Mouse (Mus musculus): ENCODE measurements around the gene Glod5. TPM values are rescaled to one million over a fixed set of nuclear protein-coding genes. Genes with fewer than 3 reads are reported as not detected.
"Not testable (repeated sequence)": the region's sequence is repeated elsewhere in the genome, so short reads cannot be mapped to it uniquely, and the experiment has no call there.

Gene Glod5
- polyA plus RNA-seq (2012): not detected in 2 replicates

- H3K27me3 ChIP-seq (ENCODE audit: control insufficient read depth): no peaks in the 10 kb centered on the region
- no peaks in the 10 kb centered on the region for H3K36me3 ChIP-seq (ENCODE audit: control insufficient read depth)
Observed at GRCm38 (mm10) chrX:8018286-8018685, at the start of gene Glod5. Gene Glod5 (minus strand): TSS chrX:8018492.

GRCm38 (mm10) chrX:8051044-8051781 lies 32.9 kb upstream of the Glod5 start:
- not testable (repeated sequence) for H3K27me3 ChIP-seq (ENCODE audit: control insufficient read depth); H3K4me1 ChIP-seq (ENCODE audit: control insufficient read depth); H3K9me3 ChIP-seq (ENCODE audit: control insufficient read depth, low read length); H3K4me3 ChIP-seq (replicated peaks); H3K36me3 ChIP-seq (ENCODE audit: control insufficient read depth)

More at GRCm38 (mm10) chrX:8018286-8018685, at the start of gene Glod5:
- TF ChIP-seq GATA1 (IDR thresholded peaks at IDR 0.05; ENCODE audit: low read length) (no peak), TAL1 (IDR thresholded peaks at IDR 0.05; ENCODE audit: low read length) (no peak)
- no peak within 1 kb of the TSS for H3K4me3 ChIP-seq (replicated peaks)
- H3K4me1 ChIP-seq (ENCODE audit: control insufficient read depth): no peaks in the 10 kb centered on the region
- no peaks in the 10 kb centered on the region for H3K9me3 ChIP-seq (ENCODE audit: control insufficient read depth, low read length)

GRCm38 (mm10) chrX:8033009-8033408 lies 14.7 kb upstream of the Glod5 start:
- Histone ChIP-seq H3K4me1 (ENCODE audit: control insufficient read depth) (no peaks in the 10 kb centered on the region), H3K36me3 (ENCODE audit: control insufficient read depth) (no peaks in the 10 kb centered on the region), H3K27me3 (ENCODE audit: control insufficient read depth) (no peaks in the 10 kb centered on the region; the same call in 1 of the 2 replicates), H3K9me3 (ENCODE audit: control insufficient read depth, low read length) (no peaks in the 10 kb centered on the region), H3K4me3 (replicated peaks) (no peak overlapping the region)
- no peak for TF ChIP-seq GATA1 (IDR thresholded peaks at IDR 0.05; ENCODE audit: low read length)
- TF ChIP-seq TAL1 (IDR thresholded peaks at IDR 0.05; ENCODE audit: low read length): no peak

GRCm38 (mm10) chrX:8026811-8027210 lies 8.5 kb upstream of the Glod5 start:
- H3K9me3 ChIP-seq (ENCODE audit: control insufficient read depth, low read length): no peaks in the 10 kb centered on the region
- no peaks in the 10 kb centered on the region; the same call in 1 of the 2 replicates for H3K27me3 ChIP-seq (ENCODE audit: control insufficient read depth)
- no peaks in the 10 kb centered on the region for H3K4me1 ChIP-seq (ENCODE audit: control insufficient read depth)
- no peak overlapping the region for H3K4me3 ChIP-seq (replicated peaks)
- no peak for TF ChIP-seq TAL1 (IDR thresholded peaks at IDR 0.05; ENCODE audit: low read length)
- TF ChIP-seq GATA1 (IDR thresholded peaks at IDR 0.05; ENCODE audit: low read length): no peak
- H3K36me3 ChIP-seq (ENCODE audit: control insufficient read depth): no peaks in the 10 kb centered on the region

- no peaks in the 10 kb centered on the region for H3K9me3 ChIP-seq (ENCODE audit: control insufficient read depth, low read length)
- no peaks in the 10 kb centered on the region for H3K36me3 ChIP-seq (ENCODE audit: control insufficient read depth)
- TF ChIP-seq GATA1 (IDR thresholded peaks at IDR 0.05; ENCODE audit: low read length) (no peak), TAL1 (IDR thresholded peaks at IDR 0.05; ENCODE audit: low read length) (no peak)
- H3K4me3 ChIP-seq (replicated peaks): no peak overlapping the region
- H3K27me3 ChIP-seq (ENCODE audit: control insufficient read depth): no peaks in the 10 kb centered on the region
- no peaks in the 10 kb centered on the region for H3K4me1 ChIP-seq (ENCODE audit: control insufficient read depth)
Observed at GRCm38 (mm10) chrX:8024795-8025194, 6.5 kb upstream of the Glod5 start.

- Histone ChIP-seq H3K4me1 (ENCODE audit: control insufficient read depth) (no peaks in the 10 kb centered on the region), H3K9me3 (ENCODE audit: control insufficient read depth, low read length) (no peaks in the 10 kb centered on the region), H3K27me3 (ENCODE audit: control insufficient read depth) (no peaks in the 10 kb centered on the region), H3K4me3 (replicated peaks) (no peak overlapping the region), H3K36me3 (ENCODE audit: control insufficient read depth) (no peaks in the 10 kb centered on the region)
- no peak for TF ChIP-seq TAL1 (IDR thresholded peaks at IDR 0.05; ENCODE audit: low read length)
- TF ChIP-seq GATA1 (IDR thresholded peaks at IDR 0.05; ENCODE audit: low read length): no peak
Observed at GRCm38 (mm10) chrX:8020111-8020778, 2.0 kb upstream of the Glod5 start.

GRCm38 (mm10) chrX:8017142-8017541 lies 1.1 kb downstream of the Glod5 start:
- Histone ChIP-seq H3K4me1 (ENCODE audit: control insufficient read depth) (no peaks in the 10 kb centered on the region), H3K4me3 (replicated peaks) (no peak overlapping the region), H3K9me3 (ENCODE audit: control insufficient read depth, low read length) (no peaks in the 10 kb centered on the region), H3K36me3 (ENCODE audit: control insufficient read depth) (no peaks in the 10 kb centered on the region), H3K27me3 (ENCODE audit: control insufficient read depth) (no peaks in the 10 kb centered on the region)
- TF ChIP-seq GATA1 (IDR thresholded peaks at IDR 0.05; ENCODE audit: low read length) (no peak), TAL1 (IDR thresholded peaks at IDR 0.05; ENCODE audit: low read length) (no peak)

GRCm38 (mm10) chrX:8015675-8016074 lies 2.6 kb downstream of the Glod5 start:
- H3K27me3 ChIP-seq (ENCODE audit: control insufficient read depth); H3K4me1 ChIP-seq (ENCODE audit: control insufficient read depth); H3K9me3 ChIP-seq (ENCODE audit: control insufficient read depth, low read length); H3K36me3 ChIP-seq (ENCODE audit: control insufficient read depth); H3K4me3 ChIP-seq (replicated peaks): not testable (repeated sequence)

GRCm38 (mm10) chrX:8013569-8014314 lies 4.5 kb downstream of the Glod5 start:
- Histone ChIP-seq H3K4me3 (replicated peaks) (no peak overlapping the region), H3K27me3 (ENCODE audit: control insufficient read depth) (no peaks in the 10 kb centered on the region), H3K9me3 (ENCODE audit: control insufficient read depth, low read length) (no peaks in the 10 kb centered on the region), H3K4me1 (ENCODE audit: control insufficient read depth) (peaks cover 4% of the 10 kb centered on the region), H3K36me3 (ENCODE audit: control insufficient read depth) (no peaks in the 10 kb centered on the region)
- no peak for TF ChIP-seq GATA1 (IDR thresholded peaks at IDR 0.05; ENCODE audit: low read length)
- TF ChIP-seq TAL1 (IDR thresholded peaks at IDR 0.05; ENCODE audit: low read length): no peak

Data from erythroblast, embryonic 14.5 days (primary cell).